Mouse (Mus musculus): ENCODE measurements at regions not wholly inside any gene's neighbourhood (a gene's known extent, or its start where the extent isn't known, plus 50 kb on each side); places are given as distances from the start of the nearest gene placed in this dataset.
"Not testable (repeated sequence)": the region's sequence is repeated elsewhere in the genome, so short reads cannot be mapped to it uniquely, and the experiment has no call there.

GRCm38 (mm10) chr4:28235516-28235915 lies 577.4 kb upstream of the Epha7 start:
- not testable (repeated sequence) for TF ChIP-seq CHD2 (IDR thresholded peaks at IDR 0.05; ENCODE audit: low read depth, low read length); MAFK (IDR thresholded peaks at IDR 0.05; ENCODE audit: insufficient read depth, low read depth, low read length); ZC3H11A (IDR thresholded peaks at IDR 0.05; ENCODE audit: borderline replicate concordance, low read depth, low read length); HCFC1 (IDR thresholded peaks at IDR 0.05; ENCODE audit: borderline replicate concordance, insufficient read depth, low read length)

All from ES-E14 (cell line).